Mouse (Mus musculus) gastrocnemius, adult 8-10 months (tissue): Measurements from ENCODE around the gene Adam11. TPM values are rescaled to one million over a fixed set of nuclear protein-coding genes. Genes with fewer than 3 reads are reported as not detected.

Source experiments
- DNase-seq, 2 experiments: peaks; one replicate each; pipeline ENCODE4 v3.0.0; 2022; ENCODE audit warnings: low spot score in 2 of 2
- total RNA-seq, 4 experiments: library from RNA; stranded (reverse); gene quantifications; 2 replicates each; pipeline ENCODE4 v1.2.4; 2022

Adam11 gene
- total RNA-seq, 4 experiments from 2014 or later: 0.19 to 0.34 (median 0.23) TPM

DNA sequence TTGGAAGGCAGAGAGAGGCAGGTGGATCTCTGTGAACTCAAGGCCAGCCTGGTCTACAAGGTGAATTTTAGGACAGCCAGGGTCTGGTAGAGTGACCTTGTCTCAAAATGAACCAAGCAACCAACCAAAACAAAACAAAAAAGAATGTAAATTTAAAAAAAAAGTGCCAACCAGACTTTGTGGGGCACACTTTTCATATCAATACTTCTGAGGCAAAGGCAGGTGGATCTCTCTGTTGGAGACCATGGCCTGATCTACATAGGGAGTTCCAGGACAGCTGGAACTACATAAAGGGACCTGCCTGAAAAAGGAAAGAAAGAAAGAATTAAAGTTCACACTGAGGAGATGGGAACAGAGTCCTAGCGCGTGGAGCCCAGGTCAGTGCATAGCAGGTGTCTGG, 65.2 kb downstream of the Adam11 start:
- no peak for DNase-seq

DNA sequence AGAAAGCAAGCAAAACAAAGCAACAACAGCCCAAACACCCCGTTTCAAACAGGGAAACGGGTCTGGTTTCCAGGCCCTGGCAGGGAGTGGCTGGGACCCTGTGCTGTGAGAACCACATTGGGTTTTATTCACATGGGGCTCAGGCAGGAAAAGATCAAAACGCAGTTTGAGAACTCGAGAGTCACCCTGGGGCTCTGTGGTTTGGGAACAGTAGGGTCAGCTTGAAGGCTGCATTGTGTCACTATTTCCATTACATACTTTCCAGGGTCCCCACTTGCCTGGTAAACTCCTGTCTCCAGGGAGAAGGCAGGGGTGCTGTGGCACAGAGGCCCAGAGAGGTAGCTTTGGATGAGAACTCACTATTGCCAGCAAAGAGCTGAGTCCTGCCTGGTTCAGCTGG, 65.9 kb downstream of the Adam11 start:
- DNase-seq: no peak

Other genes with a start within 250 kb of the Adam11 start
- 10 to 100 TPM; 17.7 to 24.0 (median 22.8) TPM for gene Gpatch8, start 205.0 kb upstream of the Adam11 start, total RNA-seq
- under 1 TPM in 1 of 4 experiments, not detected in 3; 0.80 TPM for gene Gm11627, start 182.0 kb upstream of the Adam11 start, total RNA-seq
- gene Fzd2, start 157.0 kb upstream of the Adam11 start, total RNA-seq: 1 to 10 TPM in 3 of 4 experiments, under 1 TPM in 1; 0.75 to 1.3 (median 1.1) TPM
- gene Meioc, start 97.7 kb upstream of the Adam11 start, total RNA-seq: not detected
- 10 to 100 TPM; 73.6 to 84.9 (median 79.9) TPM for gene Ccdc43, start 63.7 kb upstream of the Adam11 start, total RNA-seq
- 1 to 10 TPM; 3.0 to 4.7 (median 3.4) TPM for gene Gjc1, start 58.3 kb downstream of the Adam11 start, total RNA-seq
- 1 to 10 TPM; 1.3 to 2.9 (median 2.2) TPM for gene Higd1b, start 74.4 kb downstream of the Adam11 start, total RNA-seq
- 10 to 100 TPM; 19.9 to 25.3 (median 23.8) TPM for gene Eftud2, start 119.5 kb downstream of the Adam11 start, total RNA-seq
- not detected for gene Ccdc103, start 119.8 kb downstream of the Adam11 start, total RNA-seq
- not detected for gene Fam187a, start 123.7 kb downstream of the Adam11 start, total RNA-seq
- under 1 TPM in 2 of 4 experiments, not detected in 2; 0.11 to 0.36 TPM for gene Gfap, start 139.5 kb downstream of the Adam11 start, total RNA-seq
- not detected for gene Kif18b, start 163.7 kb downstream of the Adam11 start, total RNA-seq
- not detected for gene C1ql1, start 185.2 kb downstream of the Adam11 start, total RNA-seq